Mouse (Mus musculus): ENCODE data around the gene Lrrc4c. TPM values are rescaled to one million over a fixed set of nuclear protein-coding genes. Genes with fewer than 3 reads are reported as not detected.

Gene Lrrc4c
- polyA plus RNA-seq, 1 experiment from 2014 or later, result 2.3 TPM

GRCm38 (mm10) chr2:97332084-97332682 is 1014.2 kb downstream of the Lrrc4c start:
- Histone ChIP-seq H3K4me3 (no peak overlapping the region), H3K27me3 (no peaks in the 10 kb centered on the region), H3K9me3 (no peaks in the 10 kb centered on the region), H3K9ac (no peak overlapping the region), H3K4me2 (no peak overlapping the region), H3K36me3 (no peaks in the 10 kb centered on the region), H3K27ac (no peak overlapping the region), H3K4me1 (no peaks in the 10 kb centered on the region)
- ATAC-seq (ENCODE audit: insufficient number of reproducible peaks, low FRiP score, low TSS enrichment, low read depth), result no peak
- 42% methylated on average over 1 of the region's 1 CpGs for WGBS

- no peaks in the 10 kb centered on the region for H3K9me3 ChIP-seq
- no peaks in the 10 kb centered on the region for H3K4me1 ChIP-seq
- H3K4me3 ChIP-seq, result no peak overlapping the region
- H3K27ac ChIP-seq, result no peak overlapping the region
- H3K27me3 ChIP-seq, result no peaks in the 10 kb centered on the region
- H3K9ac ChIP-seq, result no peak overlapping the region
- no peak for ATAC-seq (ENCODE audit: insufficient number of reproducible peaks, low FRiP score, low TSS enrichment, low read depth)
- no peaks in the 10 kb centered on the region for H3K36me3 ChIP-seq
- 81% methylated on average over 4 of the region's 4 CpGs for WGBS
- H3K4me2 ChIP-seq, result no peak overlapping the region
Measured at GRCm38 (mm10) chr2:97339627-97340026, 1021.7 kb downstream of the Lrrc4c start.

- no peak overlapping the region for H3K4me3 ChIP-seq
- H3K27me3 ChIP-seq, result no peaks in the 10 kb centered on the region
- H3K4me1 ChIP-seq, result no peaks in the 10 kb centered on the region
- H3K36me3 ChIP-seq, result no peaks in the 10 kb centered on the region
- H3K9ac ChIP-seq, result no peak overlapping the region
- no peaks in the 10 kb centered on the region for H3K9me3 ChIP-seq
- no peak for ATAC-seq (ENCODE audit: insufficient number of reproducible peaks, low FRiP score, low TSS enrichment, low read depth)
- H3K27ac ChIP-seq, result no peak overlapping the region
- WGBS, result 86% methylated on average over 2 of the region's 2 CpGs
- no peak overlapping the region for H3K4me2 ChIP-seq
Measured at GRCm38 (mm10) chr2:97361235-97361634, 1043.3 kb downstream of the Lrrc4c start.

GRCm38 (mm10) chr2:97369978-97370377 is 1052.0 kb downstream of the Lrrc4c start:
- Histone ChIP-seq H3K36me3 (no peaks in the 10 kb centered on the region), H3K4me3 (no peak overlapping the region), H3K27me3 (no peaks in the 10 kb centered on the region), H3K9ac (no peak overlapping the region), H3K4me2 (no peak overlapping the region), H3K27ac (no peak overlapping the region), H3K9me3 (no peaks in the 10 kb centered on the region), H3K4me1 (no peaks in the 10 kb centered on the region)
- ATAC-seq (ENCODE audit: insufficient number of reproducible peaks, low FRiP score, low TSS enrichment, low read depth), result no peak
- 33% methylated on average over 3 of the region's 3 CpGs for WGBS

GRCm38 (mm10) chr2:97391437-97391836 is 1073.5 kb downstream of the Lrrc4c start:
- H3K27me3 ChIP-seq, result no peaks in the 10 kb centered on the region
- 55% methylated on average over 3 of the region's 3 CpGs for WGBS

GRCm38 (mm10) chr2:97391876-97392275 is 1073.9 kb downstream of the Lrrc4c start:
- 77% methylated on average over 2 of the region's 2 CpGs for WGBS
- H3K36me3 ChIP-seq, result no peaks in the 10 kb centered on the region
- H3K27ac ChIP-seq, result no peak overlapping the region
- H3K27me3 ChIP-seq, result no peaks in the 10 kb centered on the region
- no peak overlapping the region for H3K9ac ChIP-seq
- no peaks in the 10 kb centered on the region for H3K9me3 ChIP-seq
- H3K4me2 ChIP-seq, result no peak overlapping the region
- no peak for ATAC-seq (ENCODE audit: insufficient number of reproducible peaks, low FRiP score, low TSS enrichment, low read depth)
- no peaks in the 10 kb centered on the region for H3K4me1 ChIP-seq
- no peak overlapping the region for H3K4me3 ChIP-seq

More at GRCm38 (mm10) chr2:97391437-97391836, 1073.5 kb downstream of the Lrrc4c start:
- Histone ChIP-seq H3K4me2 (no peak overlapping the region), H3K9me3 (no peaks in the 10 kb centered on the region), H3K9ac (no peak overlapping the region), H3K4me3 (no peak overlapping the region), H3K27ac (no peak overlapping the region), H3K36me3 (no peaks in the 10 kb centered on the region), H3K4me1 (no peaks in the 10 kb centered on the region)
- no peak for ATAC-seq (ENCODE audit: insufficient number of reproducible peaks, low FRiP score, low TSS enrichment, low read depth)

GRCm38 (mm10) chr2:97413066-97413465 is 1095.1 kb downstream of the Lrrc4c start:
- H3K9ac ChIP-seq, result no peak overlapping the region
- H3K4me3 ChIP-seq, result no peak overlapping the region
- H3K4me2 ChIP-seq, result no peak overlapping the region
- 73% methylated on average over 1 of the region's 1 CpGs for WGBS
- H3K27ac ChIP-seq, result no peak overlapping the region
- no peaks in the 10 kb centered on the region for H3K9me3 ChIP-seq
- H3K27me3 ChIP-seq, result no peaks in the 10 kb centered on the region
- no peaks in the 10 kb centered on the region for H3K4me1 ChIP-seq
- ATAC-seq (ENCODE audit: insufficient number of reproducible peaks, low FRiP score, low TSS enrichment, low read depth), result no peak
- no peaks in the 10 kb centered on the region for H3K36me3 ChIP-seq

GRCm38 (mm10) chr2:97414416-97415362 is 1096.7 kb downstream of the Lrrc4c start:
- Histone ChIP-seq H3K9me3 (no peaks in the 10 kb centered on the region), H3K36me3 (no peaks in the 10 kb centered on the region), H3K4me2 (no peak overlapping the region), H3K27ac (no peak overlapping the region), H3K9ac (no peak overlapping the region), H3K4me1 (no peaks in the 10 kb centered on the region), H3K27me3 (no peaks in the 10 kb centered on the region), H3K4me3 (no peak overlapping the region)
- ATAC-seq (ENCODE audit: insufficient number of reproducible peaks, low FRiP score, low TSS enrichment, low read depth), result no peak
- 68% methylated on average over 8 of the region's 8 CpGs for WGBS

GRCm38 (mm10) chr2:97434140-97434539 is 1116.2 kb downstream of the Lrrc4c start:
- Histone ChIP-seq H3K27me3 (no peaks in the 10 kb centered on the region), H3K9ac (no peak overlapping the region), H3K27ac (no peak overlapping the region), H3K4me2 (no peak overlapping the region), H3K4me3 (no peak overlapping the region), H3K4me1 (no peaks in the 10 kb centered on the region), H3K9me3 (no peaks in the 10 kb centered on the region), H3K36me3 (no peaks in the 10 kb centered on the region)
- WGBS, result 96% methylated on average over 1 of the region's 1 CpGs
- no peak for ATAC-seq (ENCODE audit: insufficient number of reproducible peaks, low FRiP score, low TSS enrichment, low read depth)

- WGBS, result 95% methylated on average over 2 of the region's 2 CpGs
- Histone ChIP-seq H3K4me1 (no peaks in the 10 kb centered on the region), H3K9me3 (no peaks in the 10 kb centered on the region), H3K4me3 (no peak overlapping the region), H3K27ac (no peak overlapping the region), H3K27me3 (no peaks in the 10 kb centered on the region), H3K4me2 (no peak overlapping the region), H3K9ac (no peak overlapping the region), H3K36me3 (no peaks in the 10 kb centered on the region)
- ATAC-seq (ENCODE audit: insufficient number of reproducible peaks, low FRiP score, low TSS enrichment, low read depth), result no peak
Measured at GRCm38 (mm10) chr2:97435616-97436015, 1117.6 kb downstream of the Lrrc4c start.

- no peak for ATAC-seq (ENCODE audit: insufficient number of reproducible peaks, low FRiP score, low TSS enrichment, low read depth)
- H3K4me3 ChIP-seq, result no peak overlapping the region
- no peaks in the 10 kb centered on the region for H3K9me3 ChIP-seq
- H3K36me3 ChIP-seq, result no peaks in the 10 kb centered on the region
- no peak overlapping the region for H3K4me2 ChIP-seq
- no peak overlapping the region for H3K9ac ChIP-seq
- no peaks in the 10 kb centered on the region for H3K27me3 ChIP-seq
- no peak overlapping the region for H3K27ac ChIP-seq
- H3K4me1 ChIP-seq, result no peaks in the 10 kb centered on the region
Measured at GRCm38 (mm10) chr2:97437767-97438166, 1119.8 kb downstream of the Lrrc4c start.

GRCm38 (mm10) chr2:97463573-97463972 is 1145.6 kb downstream of the Lrrc4c start:
- H3K9me3 ChIP-seq, result no peaks in the 10 kb centered on the region
- no peak for ATAC-seq (ENCODE audit: insufficient number of reproducible peaks, low FRiP score, low TSS enrichment, low read depth)
- H3K4me1 ChIP-seq, result peaks cover 6% of the 10 kb centered on the region; the same call in 1 of the 2 replicates

More at GRCm38 (mm10) chr2:97463573-97463972, 1145.6 kb downstream of the Lrrc4c start:
- no peaks in the 10 kb centered on the region for H3K36me3 ChIP-seq
- H3K4me3 ChIP-seq, result no peak overlapping the region
- H3K9ac ChIP-seq, result no peak overlapping the region
- H3K27ac ChIP-seq, result no peak overlapping the region
- no peaks in the 10 kb centered on the region for H3K27me3 ChIP-seq
- no peak overlapping the region for H3K4me2 ChIP-seq

Measured in limb, embryonic 15.5 days (tissue).